Mouse (Mus musculus) embryo, embryonic 9.5 days (tissue): ENCODE data around the gene Obox5.
"Not testable (repeated sequence)": the region's sequence is repeated elsewhere in the genome, so short reads cannot be mapped to it uniquely, and the experiment has no call there.

Experiments used
- DNase-seq: peaks from one replicate; pipeline ENCODE4 v3.0.0-alpha.2; 2017; ENCODE audit errors: extremely low spot score

Gene Obox5

GRCm38 (mm10) chr7:15749831-15750230 lies at the start of gene Obox5:
Gene Obox5 (plus strand): TSS chr7:15750131.
- DNase-seq: not testable (repeated sequence)

- DNase-seq: not testable (repeated sequence)
Measured at GRCm38 (mm10) chr7:15749296-15749695, 635 bp upstream of the Obox5 start.
